Mouse (Mus musculus) midbrain, embryonic 11.5 days (tissue): ENCODE measurements around the gene Celsr1. TPM values are rescaled to one million over a fixed set of nuclear protein-coding genes. Genes with fewer than 3 reads are reported as not detected.
A peak's percentile ranks its signal among the peaks of the same experiment; 100 is the strongest.

Experiments
- ATAC-seq: fragments of 200-750 bp; cut with Nextera tagmentation; 2 replicates; pipeline ENCODE4 v1.8.0; 2017; ENCODE audit warnings: moderate TSS enrichment, moderate library complexity; ENCODE audit not compliant: low FRiP score
- DNase-seq: peaks from one replicate; pipeline ENCODE4 v3.0.0; 2015; ENCODE audit warnings: low spot score; ENCODE audit errors: missing footprints
- H3K27ac ChIP-seq: fragments of 300-500 bp; sonication (generic); 2 replicates; pipeline ENCODE4 v1.5.1; 2014; ENCODE audit warnings: low read depth, low read length
- H3K27me3 ChIP-seq: fragments of 300-500 bp; sonication (generic); 2 replicates; pipeline ENCODE4 v1.6.1; 2014; ENCODE audit warnings: mild to moderate bottlenecking, low read length, moderate library complexity, mixed read lengths; ENCODE audit not compliant: control insufficient read depth, insufficient read depth
- H3K36me3 ChIP-seq: fragments of 300-500 bp; sonication (generic); 2 replicates; pipeline ENCODE4 v1.6.1; 2014; ENCODE audit warnings: mild to moderate bottlenecking, low read length, moderate library complexity, mixed read lengths; ENCODE audit not compliant: control insufficient read depth, insufficient read depth
- H3K4me1 ChIP-seq: fragments of 300-500 bp; sonication (generic); 2 replicates; pipeline ENCODE4 v1.6.1; 2014; ENCODE audit warnings: low read length; ENCODE audit not compliant: control insufficient read depth, insufficient read depth
- H3K4me2 ChIP-seq: fragments of 300-500 bp; sonication (generic); 2 replicates; pipeline ENCODE4 v1.6.1; 2014; ENCODE audit warnings: mild to moderate bottlenecking, moderate library complexity
- H3K4me3 ChIP-seq: fragments of 300-500 bp; sonication (generic); 2 replicates; pipeline ENCODE4 v1.5.1; 2014; ENCODE audit warnings: low read depth, low read length
- H3K9ac ChIP-seq: fragments of 300-500 bp; sonication (generic); 2 replicates; pipeline ENCODE4 v1.6.1; 2014; ENCODE audit warnings: low read length
- H3K9me3 ChIP-seq: fragments of 300-500 bp; sonication (generic); 2 replicates; pipeline ENCODE4 v1.6.1; 2016; ENCODE audit warnings: low read length; ENCODE audit not compliant: control insufficient read depth
- WGBS: fragments of 180-500 bp; shearing (Covaris S2); extraction: QIAGEN DNeasy Blood & Tissue Kit; methylation state at CpG from one replicate; pipeline ENCODE4 v1.1.7; 2014; 5-methylcytosine and 5-hydroxymethylcytosine counted together
- polyA plus RNA-seq: library from polyadenylated mRNA; unstranded; fragments of >200 nt; fragmentation: Nextera tagmentation; extraction: Ambion mirVana; gene quantifications from 2 replicates; pipeline ENCODE4 v1.2.1, GENCODE M21; 2014

Gene Celsr1
- polyA plus RNA-seq, 1 experiment from 2014 or later, result 4.9 TPM

GRCm38 (mm10) chr15:85896284-85896683 is 137.3 kb downstream of the Celsr1 start:
- Histone ChIP-seq H3K27ac (no peak overlapping the region), H3K4me1 (no peaks in the 10 kb centered on the region), H3K4me2 (no peak overlapping the region), H3K9me3 (no peaks in the 10 kb centered on the region), H3K27me3 (no peaks in the 10 kb centered on the region), H3K36me3 (peaks cover 19% of the 10 kb centered on the region), H3K9ac (no peak overlapping the region), H3K4me3 (no peak overlapping the region)
- peak; percentile 65 for ATAC-seq
- WGBS, result 12% methylated on average over 8 of the region's 8 CpGs
- peak; percentile 99 for DNase-seq

GRCm38 (mm10) chr15:85893871-85894270 is 139.7 kb downstream of the Celsr1 start:
- 93% methylated on average over 7 of the region's 7 CpGs for WGBS
- ATAC-seq (no peak), DNase-seq (no peak)
- Histone ChIP-seq H3K4me3 (no peak overlapping the region), H3K4me1 (no peaks in the 10 kb centered on the region), H3K27ac (no peak overlapping the region), H3K27me3 (no peaks in the 10 kb centered on the region), H3K36me3 (peaks cover 22% of the 10 kb centered on the region), H3K9ac (no peak overlapping the region), H3K4me2 (no peak overlapping the region), H3K9me3 (no peaks in the 10 kb centered on the region)

- DNase-seq, result no peak
- H3K4me3 ChIP-seq, result no peak overlapping the region
- H3K36me3 ChIP-seq, result peaks cover 22% of the 10 kb centered on the region
- H3K4me2 ChIP-seq, result no peak overlapping the region
- no peak overlapping the region for H3K9ac ChIP-seq
- no peaks in the 10 kb centered on the region for H3K27me3 ChIP-seq
- no peaks in the 10 kb centered on the region for H3K9me3 ChIP-seq
- WGBS, result 80% methylated on average over 13 of the region's 13 CpGs
- no peak for ATAC-seq
- no peaks in the 10 kb centered on the region for H3K4me1 ChIP-seq
- no peak overlapping the region for H3K27ac ChIP-seq
Measured at GRCm38 (mm10) chr15:85892498-85893118, 141.0 kb downstream of the Celsr1 start.

GRCm38 (mm10) chr15:85891971-85892370 is 141.6 kb downstream of the Celsr1 start:
- no peaks in the 10 kb centered on the region for H3K4me1 ChIP-seq
- 90% methylated on average over 10 of the region's 10 CpGs for WGBS
- H3K4me3 ChIP-seq, result no peak overlapping the region
- no peak for ATAC-seq
- H3K27ac ChIP-seq, result no peak overlapping the region
- no peaks in the 10 kb centered on the region for H3K27me3 ChIP-seq
- no peak overlapping the region for H3K4me2 ChIP-seq
- H3K9ac ChIP-seq, result no peak overlapping the region
- H3K36me3 ChIP-seq, result peaks cover 17% of the 10 kb centered on the region
- no peaks in the 10 kb centered on the region for H3K9me3 ChIP-seq
- no peak for DNase-seq

- Histone ChIP-seq H3K36me3 (peaks cover 19% of the 10 kb centered on the region), H3K4me2 (no peak overlapping the region), H3K4me1 (no peaks in the 10 kb centered on the region), H3K9me3 (no peaks in the 10 kb centered on the region), H3K4me3 (no peak overlapping the region), H3K27me3 (no peaks in the 10 kb centered on the region), H3K27ac (no peak overlapping the region), H3K9ac (no peak overlapping the region)
- DNase-seq, result no peak
- 87% methylated on average over 4 of the region's 4 CpGs for WGBS
- ATAC-seq, result no peak
Measured at GRCm38 (mm10) chr15:85889235-85889634, 144.3 kb downstream of the Celsr1 start.

- no peak overlapping the region for H3K27ac ChIP-seq
- no peaks in the 10 kb centered on the region for H3K9me3 ChIP-seq
- no peak overlapping the region for H3K4me2 ChIP-seq
- 86% methylated on average over 5 of the region's 5 CpGs for WGBS
- ATAC-seq (no peak), DNase-seq (no peak)
- no peak overlapping the region for H3K4me3 ChIP-seq
- no peaks in the 10 kb centered on the region for H3K4me1 ChIP-seq
- peaks cover 15% of the 10 kb centered on the region for H3K36me3 ChIP-seq
- H3K9ac ChIP-seq, result no peak overlapping the region
- H3K27me3 ChIP-seq, result no peaks in the 10 kb centered on the region
Measured at GRCm38 (mm10) chr15:85885606-85886005, 148.0 kb downstream of the Celsr1 start.

GRCm38 (mm10) chr15:85879498-85879895 is 154.1 kb downstream of the Celsr1 start:
- Histone ChIP-seq H3K9me3 (no peaks in the 10 kb centered on the region), H3K4me3 (peak overlapping the region; percentile 62), H3K27ac (peak overlapping the region; percentile 17; the same call in 1 of the 2 replicates), H3K27me3 (no peaks in the 10 kb centered on the region), H3K36me3 (peaks cover 21% of the 10 kb centered on the region), H3K4me1 (peaks cover 7% of the 10 kb centered on the region; the same call in 1 of the 2 replicates), H3K9ac (peak overlapping the region; percentile 84), H3K4me2 (peak overlapping the region; percentile 77)
- no peak for DNase-seq
- 2% methylated on average over 18 of the region's 18 CpGs for WGBS
- ATAC-seq, result peak; percentile 39

- Histone ChIP-seq H3K4me2 (peak within 1 kb of the TSS; percentile 77), H3K4me1 (peaks cover 7% of the 10 kb centered on the region; the same call in 1 of the 2 replicates), H3K4me3 (peak within 1 kb of the TSS; percentile 62), H3K36me3 (peaks cover 21% of the 10 kb centered on the region), H3K27me3 (no peaks in the 10 kb centered on the region), H3K9ac (peak within 1 kb of the TSS; percentile 84), H3K9me3 (no peaks in the 10 kb centered on the region), H3K27ac (peak within 1 kb of the TSS; percentile 41)
- peak; percentile 95 for ATAC-seq
- DNase-seq, result peak; percentile 98
- WGBS, result under 1% methylated on average over 50 of the region's 50 CpGs
Measured at GRCm38 (mm10) chr15:85878848-85879497, 154.6 kb downstream of the Celsr1 start, which contains the start of gene Trmu. TSS of gene Trmu (plus strand) at chr15:85879312.

- WGBS, result 91% methylated on average over 7 of the region's 7 CpGs
- ATAC-seq, result no peak
- H3K27ac ChIP-seq, result no peak overlapping the region
- H3K4me2 ChIP-seq, result no peak overlapping the region
- no peaks in the 10 kb centered on the region for H3K9me3 ChIP-seq
- H3K9ac ChIP-seq, result no peak overlapping the region
- peaks cover 7% of the 10 kb centered on the region; the same call in 1 of the 2 replicates for H3K4me1 ChIP-seq
- H3K36me3 ChIP-seq, result peaks cover 22% of the 10 kb centered on the region
- DNase-seq, result no peak
- no peak overlapping the region for H3K4me3 ChIP-seq
- no peaks in the 10 kb centered on the region for H3K27me3 ChIP-seq
Measured at GRCm38 (mm10) chr15:85877336-85877735, 156.2 kb downstream of the Celsr1 start.
